Mouse (Mus musculus) bone marrow, adult 2 months (tissue): ENCODE data around the gene Fbxl19. TPM values are rescaled to one million over a fixed set of nuclear protein-coding genes. Genes with fewer than 3 reads are reported as not detected.

Experiments used
- H3K27ac ChIP-seq: fragments of 200-500 bp; 2 replicates; pipeline ENCODE4 v1.5.1; 2012; ENCODE audit warnings: low read depth, mild to moderate bottlenecking, control low read depth, inconsistent platforms, low read length; ENCODE audit not compliant: control insufficient read depth, poor library complexity, insufficient read depth
- H3K4me1 ChIP-seq: fragments of 200-500 bp; 2 replicates; pipeline ENCODE4 v1.6.1; 2011; ENCODE audit warnings: low read length; ENCODE audit not compliant: control insufficient read depth, insufficient read depth
- H3K4me3 ChIP-seq: fragments of 200-500 bp; replicated peaks from 2 replicates; pipeline ENCODE3; 2011; ENCODE audit warnings: mild to moderate bottlenecking, low read depth, low read length, control low read depth; ENCODE audit not compliant: control insufficient read depth
- CTCF ChIP-seq: fragments of 200-500 bp; IDR thresholded peaks from 2 replicates; pipeline ENCODE4 v1.5.1; 2011; ENCODE audit warnings: low read length, control low read depth; ENCODE audit not compliant: control insufficient read depth, insufficient read depth
- POLR2A ChIP-seq: fragments of 200-500 bp; IDR thresholded peaks from 2 replicates; pipeline ENCODE4 v1.6.1; 2011; ENCODE audit warnings: low read depth, mild to moderate bottlenecking, control low read depth, low read length, borderline replicate concordance; ENCODE audit not compliant: control insufficient read depth
- WGBS: fragments of 180-500 bp; shearing (Covaris S2); methylation state at CpG from one replicate; pipeline ENCODE4 v1.1.7; 2018; 5-methylcytosine and 5-hydroxymethylcytosine counted together
- polyA plus RNA-seq: library from polyadenylated mRNA; stranded (reverse); fragments of >200 nt; gene quantifications from 2 replicates; pipeline ENCODE4 v1.2.4, GENCODE M21; 2011; ENCODE audit warnings: low replicate concordance; ENCODE audit not compliant: missing spikeins, insufficient read depth, insufficient read length

Fbxl19 gene
- polyA plus RNA-seq, 1 experiment: 23.0 TPM

- no peak overlapping the region for H3K27ac ChIP-seq
- 64% methylated on average over 5 of the region's 5 CpGs for WGBS
- H3K4me3 ChIP-seq: no peak overlapping the region
- no peaks in the 10 kb centered on the region for H3K4me1 ChIP-seq
- no peak for TF ChIP-seq POLR2A
- no peak for TF ChIP-seq CTCF
Measured at GRCm38 (mm10) chr7:127753158-127753557, 8.8 kb downstream of the Fbxl19 start.

GRCm38 (mm10) chr7:127753741-127754140, 9.4 kb downstream of the Fbxl19 start:
- Histone ChIP-seq H3K4me1 (no peaks in the 10 kb centered on the region), H3K27ac (no peak overlapping the region), H3K4me3 (no peak overlapping the region)
- WGBS: 80% methylated on average over 7 of the region's 7 CpGs
- TF ChIP-seq CTCF: no peak
- TF ChIP-seq POLR2A: no peak

GRCm38 (mm10) chr7:127759716-127760115, 15.4 kb downstream of the Fbxl19 start:
- H3K4me3 ChIP-seq: no peak overlapping the region
- 16% methylated on average over 6 of the region's 6 CpGs for WGBS

GRCm38 (mm10) chr7:127760478-127760877, 16.1 kb downstream of the Fbxl19 start:
- Histone ChIP-seq H3K27ac (no peak overlapping the region), H3K4me3 (no peak overlapping the region), H3K4me1 (peaks cover 1% of the 10 kb centered on the region; the same call in 1 of the 2 replicates)
- TF ChIP-seq CTCF: no peak
- TF ChIP-seq POLR2A: no peak
- 85% methylated on average over 3 of the region's 3 CpGs for WGBS

More at GRCm38 (mm10) chr7:127759716-127760115, 15.4 kb downstream of the Fbxl19 start:
- H3K27ac ChIP-seq: peak overlapping the region; percentile 17
- peaks cover 1% of the 10 kb centered on the region; the same call in 1 of the 2 replicates for H3K4me1 ChIP-seq
- TF ChIP-seq CTCF: no peak
- TF ChIP-seq POLR2A: no peak

- Histone ChIP-seq H3K27ac (no peak overlapping the region), H3K4me3 (no peak overlapping the region), H3K4me1 (peaks cover 1% of the 10 kb centered on the region; the same call in 1 of the 2 replicates)
- 14% methylated on average over 7 of the region's 7 CpGs for WGBS
- TF ChIP-seq CTCF: peak; percentile 97
- TF ChIP-seq POLR2A: no peak
Measured at GRCm38 (mm10) chr7:127761026-127761425, 16.7 kb downstream of the Fbxl19 start.

GRCm38 (mm10) chr7:127763642-127764041, 19.3 kb downstream of the Fbxl19 start:
- Histone ChIP-seq H3K27ac (no peak overlapping the region; the same call in none of the 2 replicates), H3K4me3 (no peak overlapping the region), H3K4me1 (peaks cover 3% of the 10 kb centered on the region; the same call in 1 of the 2 replicates)
- 48% methylated on average over 4 of the region's 4 CpGs for WGBS
- TF ChIP-seq POLR2A: no peak

- Histone ChIP-seq H3K4me3 (no peak overlapping the region), H3K27ac (no peak overlapping the region), H3K4me1 (peaks cover 3% of the 10 kb centered on the region; the same call in 1 of the 2 replicates)
- 86% methylated on average over 2 of the region's 2 CpGs for WGBS
- no peak for TF ChIP-seq CTCF
- TF ChIP-seq POLR2A: no peak
Measured at GRCm38 (mm10) chr7:127765756-127766155, 21.4 kb downstream of the Fbxl19 start.

- Histone ChIP-seq H3K4me1 (peaks cover 3% of the 10 kb centered on the region; the same call in 1 of the 2 replicates), H3K27ac (peak overlapping the region; percentile 88), H3K4me3 (peak overlapping the region; percentile 56)
- 62% methylated on average over 17 of the region's 17 CpGs for WGBS
- TF ChIP-seq POLR2A (peak; percentile 85), CTCF (no peak)
Measured at GRCm38 (mm10) chr7:127766851-127767609, 22.7 kb downstream of the Fbxl19 start.
